Mouse (Mus musculus): ENCODE data around the gene Dpy19l3. TPM values are rescaled to one million over a fixed set of nuclear protein-coding genes. Genes with fewer than 3 reads are reported as not detected.

The Dpy19l3 gene
- total RNA-seq (2021) = 10 to 100 TPM; 70.9 to 71.6 TPM
- long read RNA-seq, experiment 1, full-length matches to known transcripts = 2 of 15 reads
- long read RNA-seq, experiment 1, partial matches to known transcripts = 4 of 15 reads
- long read RNA-seq, experiment 1, other reads (novel, unspliced or antisense) = 9 of 15 reads
- long read RNA-seq, experiment 2, full-length matches to known transcripts = 3 of 22 reads
- long read RNA-seq, experiment 2, partial matches to known transcripts = 2 of 22 reads
- long read RNA-seq, experiment 2, other reads (novel, unspliced or antisense) = 17 of 22 reads

- peak; percentile 89 for DNase-seq (ENCODE audit: low spot score in 2 of 2)
Measured at GRCm38 (mm10) chr7:35754033-35754885, at the start of gene Dpy19l3. Gene Dpy19l3, minus strand, starts transcription at chr7:35754454.

DNA sequence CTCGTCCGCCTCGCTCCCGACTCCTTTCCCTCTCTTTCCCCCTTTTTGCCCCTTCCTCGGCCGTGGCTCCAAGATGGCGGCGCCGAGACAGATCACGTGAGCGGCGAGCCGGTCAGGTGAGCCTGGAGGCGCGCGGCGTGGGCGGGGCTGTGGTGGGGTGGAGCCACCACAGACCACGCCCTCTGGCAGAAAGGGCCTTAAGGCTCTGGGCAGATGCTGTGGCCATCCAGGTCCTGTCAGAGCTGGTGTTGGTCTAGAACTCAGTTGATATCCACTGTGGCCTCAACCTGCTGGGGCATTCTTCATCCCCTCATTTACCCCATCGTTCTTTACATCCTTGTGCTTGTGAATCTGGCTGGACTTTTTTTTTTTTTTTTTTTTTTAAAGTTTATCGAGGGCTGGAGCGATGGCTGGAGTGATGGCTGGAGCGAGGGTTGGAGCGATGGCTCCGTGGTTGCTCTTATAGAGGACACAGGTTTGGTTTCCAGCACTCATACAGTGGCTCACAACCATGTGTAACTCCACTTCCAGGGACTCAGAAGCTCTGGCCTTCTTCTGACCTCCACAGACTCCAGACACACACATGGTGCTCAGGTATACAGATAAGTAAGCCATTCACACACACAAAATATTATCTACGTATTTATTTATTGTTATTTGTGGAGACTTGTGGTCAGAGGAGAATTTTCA, 48.8 kb upstream of the Dpy19l3 start, which contains the start of gene Zfp507:
Gene Zfp507 (minus strand): TSS at position 98 of the 690 bp plus-strand sequence.
- DNase-seq (ENCODE audit: low spot score in 2 of 2) = peak; percentile 84 to 88

DNA sequence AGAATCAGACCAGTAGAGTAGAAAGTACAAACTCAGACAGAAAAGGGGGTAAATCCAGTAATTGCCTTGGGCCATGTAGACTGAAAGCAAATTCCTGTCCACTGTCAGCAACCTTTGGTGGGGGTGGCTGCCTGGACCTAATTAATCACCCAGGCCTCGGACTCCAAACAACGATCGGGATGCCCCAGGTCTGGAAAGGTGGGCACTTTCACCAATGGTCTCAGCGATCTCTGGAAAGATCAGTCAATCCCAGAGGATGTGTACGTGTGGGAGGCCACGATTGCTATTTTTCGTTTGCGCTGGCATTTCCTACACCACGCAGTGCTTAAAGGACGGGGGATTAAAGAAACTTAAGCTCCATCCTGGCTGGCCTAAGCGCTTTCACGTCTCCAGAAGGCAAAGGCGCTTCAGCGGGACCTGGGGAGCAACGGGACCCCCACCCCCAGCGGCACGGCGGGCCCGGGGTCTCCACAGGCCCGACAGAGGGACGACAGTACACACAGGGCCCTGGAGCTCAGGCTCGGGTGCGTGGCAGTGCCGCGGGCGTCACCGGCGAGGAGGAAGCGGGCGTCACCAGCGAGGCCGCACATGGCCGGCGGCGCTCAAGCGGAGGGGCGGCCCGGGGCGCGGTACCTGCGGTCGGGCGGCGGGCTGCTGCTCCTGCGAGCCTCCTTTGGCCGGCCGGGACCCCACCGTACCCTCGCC, 48.1 kb upstream of the Dpy19l3 start:
- DNase-seq (ENCODE audit: low spot score in 2 of 2) = no peak

DNA sequence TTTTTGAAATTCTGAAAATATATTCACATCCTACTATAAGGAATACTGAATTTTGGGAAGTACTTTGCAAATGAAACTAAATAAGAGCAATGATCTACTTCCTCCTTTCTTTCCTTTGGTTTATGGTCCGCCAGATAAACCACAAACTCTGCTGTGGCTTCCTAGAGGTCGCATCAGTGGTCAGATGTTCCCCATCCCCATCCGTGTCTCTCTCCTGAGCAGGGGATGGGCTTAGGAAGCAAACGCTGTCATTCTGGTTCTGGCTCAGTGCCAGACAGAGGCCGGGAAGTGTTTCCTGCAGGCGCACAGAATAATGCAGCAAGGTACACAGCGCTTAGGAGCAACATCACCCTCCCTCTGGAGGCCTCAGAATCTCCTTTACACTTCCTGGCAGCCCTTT, 41.9 kb upstream of the Dpy19l3 start:
- no peak for DNase-seq (ENCODE audit: low spot score in 2 of 2)

- no peak for DNase-seq (ENCODE audit: low spot score in 2 of 2)
Measured at GRCm38 (mm10) chr7:35794145-35794664, 40.0 kb upstream of the Dpy19l3 start.

- no peak for DNase-seq (ENCODE audit: low spot score in 2 of 2)
Measured at GRCm38 (mm10) chr7:35792150-35792848, 38.0 kb upstream of the Dpy19l3 start.

GRCm38 (mm10) chr7:35790926-35791325, 36.7 kb upstream of the Dpy19l3 start:
- DNase-seq (ENCODE audit: low spot score in 2 of 2) = no peak

GRCm38 (mm10) chr7:35790201-35790600, 35.9 kb upstream of the Dpy19l3 start:
- no peak for DNase-seq (ENCODE audit: low spot score in 2 of 2)

DNA sequence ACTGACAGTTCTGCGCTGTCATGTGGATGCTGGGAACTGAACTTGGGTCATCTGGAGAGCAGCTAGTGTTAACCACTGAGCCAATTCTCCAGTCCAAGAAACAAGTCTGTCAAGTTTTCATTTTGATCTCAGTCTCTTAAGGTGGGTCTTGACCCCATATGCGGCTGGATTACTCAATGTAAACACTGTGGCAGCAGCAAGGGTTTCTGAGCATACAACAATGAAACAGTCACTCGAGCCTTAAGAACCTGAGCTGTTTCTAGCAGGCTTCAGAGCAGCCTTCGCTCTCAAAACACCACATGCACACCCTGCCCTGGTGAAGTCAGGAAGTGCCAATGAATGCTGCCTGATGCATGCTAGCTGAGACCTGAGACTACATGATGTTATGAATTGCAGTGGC, 31.3 kb upstream of the Dpy19l3 start:
- no peak for DNase-seq (ENCODE audit: low spot score in 2 of 2)

- DNase-seq (ENCODE audit: low spot score in 2 of 2) = no peak
Measured at GRCm38 (mm10) chr7:35782252-35782651, 28.0 kb upstream of the Dpy19l3 start.

GRCm38 (mm10) chr7:35774127-35774526, 19.9 kb upstream of the Dpy19l3 start:
- DNase-seq (ENCODE audit: low spot score in 2 of 2) = no peak

- DNase-seq (ENCODE audit: low spot score in 2 of 2) = peak in 1 of 2 experiments; percentile 55
Measured at GRCm38 (mm10) chr7:35772347-35772746, 18.1 kb upstream of the Dpy19l3 start.

GRCm38 (mm10) chr7:35771106-35771505, 16.9 kb upstream of the Dpy19l3 start:
- no peak for DNase-seq (ENCODE audit: low spot score in 2 of 2)

GRCm38 (mm10) chr7:35770122-35770521, 15.9 kb upstream of the Dpy19l3 start:
- no peak for DNase-seq (ENCODE audit: low spot score in 2 of 2)

GRCm38 (mm10) chr7:35764461-35764860, 10.2 kb upstream of the Dpy19l3 start:
- no peak for DNase-seq (ENCODE audit: low spot score in 2 of 2)

GRCm38 (mm10) chr7:35761801-35762200, 7.5 kb upstream of the Dpy19l3 start:
- DNase-seq (ENCODE audit: low spot score in 2 of 2) = no peak

GRCm38 (mm10) chr7:35759602-35760001, 5.3 kb upstream of the Dpy19l3 start:
- DNase-seq (ENCODE audit: low spot score in 2 of 2) = no peak

GRCm38 (mm10) chr7:35756510-35757440, 2.5 kb upstream of the Dpy19l3 start:
- no peak for DNase-seq (ENCODE audit: low spot score in 2 of 2)

DNA sequence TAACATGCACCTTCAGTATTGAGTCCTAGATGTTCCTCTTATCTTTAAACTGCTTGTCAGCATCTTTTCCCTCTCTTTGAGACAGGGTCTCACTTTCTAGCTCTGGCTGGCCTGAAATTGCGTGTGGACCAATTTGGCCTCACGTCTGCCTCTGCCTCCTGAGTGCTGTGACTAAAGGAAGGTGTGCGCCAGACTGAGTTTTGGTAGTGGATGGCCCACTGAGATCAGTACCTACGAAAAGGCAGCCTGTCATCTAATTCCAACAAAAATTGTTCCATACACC, 573 bp upstream of the Dpy19l3 start:
- DNase-seq (ENCODE audit: low spot score in 2 of 2) = no peak

Data from layer of hippocampus, postnatal 14 days (tissue).